Mouse (Mus musculus) cerebellum, adult 2 months (tissue): ENCODE results near the gene Fam198b.

Experiments
- CTCF ChIP-seq: fragments of 200-500 bp; IDR thresholded peaks from 2 replicates; pipeline ENCODE4 v1.5.1; 2011; ENCODE audit warnings: low read depth, mild to moderate bottlenecking, control low read depth, low read length, moderate library complexity, borderline replicate concordance; ENCODE audit not compliant: insufficient read depth
- POLR2A ChIP-seq: fragments of 200-500 bp; IDR thresholded peaks from 2 replicates; pipeline ENCODE4 v1.6.1; 2011; ENCODE audit warnings: low read length, control low read depth, borderline replicate concordance; ENCODE audit not compliant: insufficient read depth

GRCm38 (mm10) chr3:79898514-79898913 lies 14.2 kb downstream of the Fam198b start:
- TF ChIP-seq CTCF: no peak
- no peak for TF ChIP-seq POLR2A
